Mouse (Mus musculus) cerebellum, adult 2 months (tissue): ENCODE data around the gene D17H6S53E.

Source experiments
- CTCF ChIP-seq: fragments of 200-500 bp; IDR thresholded peaks from 2 replicates; pipeline ENCODE4 v1.5.1; 2011; ENCODE audit warnings: low read depth, mild to moderate bottlenecking, control low read depth, low read length, moderate library complexity, borderline replicate concordance; ENCODE audit not compliant: insufficient read depth
- POLR2A ChIP-seq: fragments of 200-500 bp; IDR thresholded peaks from 2 replicates; pipeline ENCODE4 v1.6.1; 2011; ENCODE audit warnings: low read length, control low read depth, borderline replicate concordance; ENCODE audit not compliant: insufficient read depth

- no peak for TF ChIP-seq CTCF
- TF ChIP-seq POLR2A: no peak
Observed at GRCm38 (mm10) chr17:35173329-35173728, 47.2 kb downstream of the D17H6S53E start.
